Mouse (Mus musculus) liver, adult 2 months (tissue): ENCODE data around the gene Myo19.

ENCODE experiments used
- CTCF ChIP-seq: fragments of 200-500 bp; IDR thresholded peaks from 2 replicates; pipeline ENCODE4 v1.5.1; 2011; ENCODE audit warnings: low read depth, low read length, control low read depth
- POLR2A ChIP-seq: fragments of 200-500 bp; IDR thresholded peaks from 2 replicates; pipeline ENCODE4 v1.6.1; 2011; ENCODE audit warnings: low read length, control low read depth; ENCODE audit not compliant: insufficient read depth; ENCODE audit errors: extremely low read depth

DNA sequence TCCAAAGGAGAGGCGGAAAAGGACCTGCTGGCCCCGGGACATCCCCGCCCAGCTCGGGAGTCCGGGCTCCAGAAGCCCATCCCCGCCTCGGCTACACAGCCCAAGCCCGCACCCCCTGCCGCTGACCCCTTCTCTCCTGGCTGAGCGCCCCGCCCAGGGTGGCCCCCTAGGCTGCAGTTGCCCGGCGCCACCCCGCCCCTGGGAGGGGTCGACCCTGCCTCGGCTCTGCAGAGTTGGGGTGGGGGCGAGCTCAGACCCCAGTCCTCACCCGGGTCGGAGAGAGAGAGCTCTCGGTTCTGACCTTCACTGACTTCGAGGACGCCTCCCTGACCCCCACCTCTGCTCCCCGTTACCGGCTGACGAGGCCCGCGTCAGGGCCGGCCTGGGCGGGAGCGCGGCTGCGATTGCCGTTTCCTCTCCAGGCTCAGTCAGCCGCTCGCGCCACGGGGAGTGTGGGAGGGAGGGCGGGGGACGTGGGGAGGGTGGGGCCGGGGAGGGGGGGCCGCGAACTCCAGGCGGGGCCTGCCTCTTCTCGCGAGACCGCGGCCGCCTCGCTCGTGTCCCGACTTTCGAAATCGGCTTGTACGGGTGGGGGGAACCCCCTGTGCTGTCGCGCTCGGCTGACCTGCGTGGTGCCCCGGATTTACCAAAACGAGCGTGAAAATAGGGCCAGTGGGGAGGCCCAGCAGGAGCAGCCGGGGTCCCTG, 9.5 kb upstream of the Myo19 start, which contains the start of gene Ggnbp2:
- TF ChIP-seq CTCF (no peak), POLR2A (peak; percentile 58; the same call in 1 of the 2 replicates)
